Mouse (Mus musculus) monocyte, adult 5-6 weeks (primary cell): Measurements from ENCODE around the gene Rnf224. TPM values are rescaled to one million over a fixed set of nuclear protein-coding genes. Genes with fewer than 3 reads are reported as not detected.

Experiments used
- total RNA-seq: library from RNA; stranded (forward); fragments of 200-1000, 200-491, 200-594 nt; gene quantifications from 3 replicates; pipeline ENCODE4 v1.2.3, GENCODE M21; 2017

Gene Rnf224
- total RNA-seq, 1 experiment from 2014 or later, result not detected

Other genes starting within 250 kb of the Rnf224 start
- gene Nsmf, start 182.4 kb downstream of the Rnf224 start, total RNA-seq, result 7.6 to 28.3 TPM (median 20.0 TPM) in 3 replicates
- gene Entpd8, start 156.5 kb downstream of the Rnf224 start, total RNA-seq, result not detected in 3 replicates
- gene Noxa1, start 141.6 kb downstream of the Rnf224 start, total RNA-seq, result 0.78 TPM in 1 of 3 replicates, not detected in the others
- 22.3 to 51.8 TPM (median 24.4 TPM) in 3 replicates for gene Nrarp, start 56.0 kb downstream of the Rnf224 start, total RNA-seq
- gene Tor4a, start 39.9 kb downstream of the Rnf224 start, total RNA-seq, result 28.8 to 64.7 TPM (median 31.0 TPM) in 3 replicates
- gene Nelfb, start 25.3 kb downstream of the Rnf224 start, total RNA-seq, result 82.8 to 113 TPM (median 105 TPM) in 3 replicates
- gene Stpg3, start 22.1 kb downstream of the Rnf224 start, total RNA-seq, result not detected in 3 replicates
- gene Fam166a, start 18.0 kb downstream of the Rnf224 start, total RNA-seq, result not detected in 3 replicates
- 161 to 206 TPM (median 166 TPM) in 3 replicates for gene Tubb4b, start 12.1 kb downstream of the Rnf224 start, total RNA-seq
- gene Slc34a3, start 2.4 kb downstream of the Rnf224 start, total RNA-seq, result not detected in 3 replicates
- gene Rnf208, start 5.5 kb upstream of the Rnf224 start, total RNA-seq, result not detected in 3 replicates
- not detected in 3 replicates for gene Cysrt1, start 5.7 kb upstream of the Rnf224 start, total RNA-seq
- gene AL732309.1, start 10.1 kb upstream of the Rnf224 start, total RNA-seq, result 4.5 to 4.9 TPM in 2 of 3 replicates, not detected in the other
- 12.2 to 16.8 TPM (median 15.6 TPM) in 3 replicates for gene Tmem203, start 18.7 kb upstream of the Rnf224 start, total RNA-seq
- 7.1 to 9.2 TPM (median 8.4 TPM) in 3 replicates for gene Tprn, start 25.8 kb upstream of the Rnf224 start, total RNA-seq
- gene Ssna1, start 35.7 kb upstream of the Rnf224 start, total RNA-seq, result 31.8 to 50.4 TPM (median 32.4 TPM) in 3 replicates
- 42.6 to 64.9 TPM (median 43.8 TPM) in 3 replicates for gene Anapc2, start 35.7 kb upstream of the Rnf224 start, total RNA-seq
- gene Tmem210, start 51.4 kb upstream of the Rnf224 start, total RNA-seq, result not detected in 3 replicates
- gene Lrrc26, start 53.1 kb upstream of the Rnf224 start, total RNA-seq, result not detected in 3 replicates
- 0.49 TPM in 1 of 3 replicates, not detected in the others for gene Grin1, start 82.4 kb upstream of the Rnf224 start, total RNA-seq
- 31.6 to 66.4 TPM (median 33.3 TPM) in 3 replicates for gene Man1b1, start 95.6 kb upstream of the Rnf224 start, total RNA-seq
- 24.8 to 101 TPM (median 57.4 TPM) in 3 replicates for gene Dpp7, start 119.6 kb upstream of the Rnf224 start, total RNA-seq
- 6.6 to 19.5 TPM (median 12.9 TPM) in 3 replicates for gene Uap1l1, start 128.9 kb upstream of the Rnf224 start, total RNA-seq
- gene Sapcd2, start 135.5 kb upstream of the Rnf224 start, total RNA-seq, result 4.3 TPM in 1 of 3 replicates, not detected in the others
- gene Entpd2, start 159.1 kb upstream of the Rnf224 start, total RNA-seq, result not detected in 3 replicates
- not detected in 3 replicates for gene Npdc1, start 162.6 kb upstream of the Rnf224 start, total RNA-seq
- gene Fut7, start 186.5 kb upstream of the Rnf224 start, total RNA-seq, result 8.9 to 13.9 TPM (median 11.0 TPM) in 3 replicates
- gene Abca2, start 191.9 kb upstream of the Rnf224 start, total RNA-seq, result 16.8 to 46.8 TPM (median 17.5 TPM) in 3 replicates
- gene Clic3, start 220.1 kb upstream of the Rnf224 start, total RNA-seq, result not detected in 3 replicates
- gene Paxx, start 224.3 kb upstream of the Rnf224 start, total RNA-seq, result 21.4 to 39.6 TPM (median 32.9 TPM) in 3 replicates
- gene Ptgds, start 233.3 kb upstream of the Rnf224 start, total RNA-seq, result not detected in 3 replicates